Mouse (Mus musculus) thymus, adult 2 months (tissue): ENCODE measurements around the gene Dram1.

Source experiments
- CTCF ChIP-seq: fragments of 200-500 bp; IDR thresholded peaks from 2 replicates; pipeline ENCODE4 v1.5.1; 2012; ENCODE audit warnings: mild to moderate bottlenecking, control low read depth, low read length, moderate library complexity, borderline replicate concordance; ENCODE audit not compliant: control insufficient read depth, poor library complexity, insufficient read depth; ENCODE audit errors: extremely low read depth
- POLR2A ChIP-seq: fragments of 200-500 bp; IDR thresholded peaks from 2 replicates; pipeline ENCODE4 v1.6.1; 2012; ENCODE audit warnings: mild to moderate bottlenecking, low read length, control low read depth, moderate library complexity; ENCODE audit not compliant: control insufficient read depth, poor library complexity, insufficient read depth; ENCODE audit errors: extremely low read depth

DNA sequence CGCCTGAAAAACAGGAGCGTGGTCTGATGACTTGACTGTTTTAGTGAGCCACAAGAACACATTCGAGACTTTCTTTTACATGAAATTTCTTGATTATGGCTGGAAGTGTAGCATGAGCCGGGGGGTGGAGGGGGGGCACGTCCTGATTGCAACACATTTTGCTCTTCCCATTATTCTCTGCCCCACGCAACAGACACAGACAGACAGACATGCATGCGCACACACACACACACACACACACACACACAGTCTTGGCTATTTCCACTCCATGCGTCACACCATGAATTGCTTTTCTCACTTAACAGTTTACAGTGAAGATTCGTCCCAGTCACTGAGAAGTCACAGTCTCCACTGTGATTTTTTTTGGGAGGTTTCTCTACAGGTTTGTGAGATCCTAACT, 38.2 kb downstream of the Dram1 start:
- TF ChIP-seq POLR2A (no peak), CTCF (no peak)
